Mouse (Mus musculus): ENCODE measurements around the gene Prkag2. TPM values are rescaled to one million over a fixed set of nuclear protein-coding genes. Genes with fewer than 3 reads are reported as not detected.

The Prkag2 gene
- polyA plus RNA-seq, 1 experiment from 2014 or later: 98.9 TPM

DNA sequence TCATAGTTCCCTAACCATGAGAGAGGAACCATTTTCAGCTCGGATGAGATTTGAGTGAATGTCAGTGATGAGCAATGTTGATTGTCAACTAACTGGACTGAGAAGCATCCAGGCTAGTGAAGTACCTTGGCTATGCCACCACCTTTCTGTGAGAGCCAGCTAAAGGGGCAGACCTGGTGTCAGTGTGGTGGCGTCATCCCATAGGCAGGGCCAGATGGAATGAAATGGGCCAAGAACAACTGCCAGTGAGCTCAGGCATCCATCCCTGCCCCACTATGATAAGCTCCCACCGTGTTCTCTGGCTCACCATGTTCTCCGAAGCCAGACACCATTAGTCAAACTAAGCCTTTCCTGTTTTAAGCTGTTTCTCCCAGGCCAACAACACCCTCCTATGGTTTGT is 183.9 kb downstream of the Prkag2 start:
- no peaks in the 10 kb centered on the region for H3K4me1 ChIP-seq (ENCODE audit: control insufficient read depth, insufficient read depth, low read length)
- H3K9me3 ChIP-seq (ENCODE audit: control insufficient read depth, low read length): no peaks in the 10 kb centered on the region
- H3K9ac ChIP-seq (replicated peaks; ENCODE audit: low read depth, low read length): no peak overlapping the region
- no peaks in the 10 kb centered on the region for H3K36me3 ChIP-seq (ENCODE audit: control insufficient read depth, insufficient read depth, low read length)
- WGBS: 90% methylated on average over 4 of the region's 4 CpGs
- ATAC-seq (ENCODE audit: low read depth): no peak
- H3K4me2 ChIP-seq (ENCODE audit: low read depth, low read length): no peak overlapping the region
- H3K27ac ChIP-seq (ENCODE audit: low read depth, low read length): no peak overlapping the region
- H3K4me3 ChIP-seq (ENCODE audit: low read depth, low read length): no peak overlapping the region
- no peaks in the 10 kb centered on the region for H3K27me3 ChIP-seq (ENCODE audit: control insufficient read depth, insufficient read depth, low read length)

DNA sequence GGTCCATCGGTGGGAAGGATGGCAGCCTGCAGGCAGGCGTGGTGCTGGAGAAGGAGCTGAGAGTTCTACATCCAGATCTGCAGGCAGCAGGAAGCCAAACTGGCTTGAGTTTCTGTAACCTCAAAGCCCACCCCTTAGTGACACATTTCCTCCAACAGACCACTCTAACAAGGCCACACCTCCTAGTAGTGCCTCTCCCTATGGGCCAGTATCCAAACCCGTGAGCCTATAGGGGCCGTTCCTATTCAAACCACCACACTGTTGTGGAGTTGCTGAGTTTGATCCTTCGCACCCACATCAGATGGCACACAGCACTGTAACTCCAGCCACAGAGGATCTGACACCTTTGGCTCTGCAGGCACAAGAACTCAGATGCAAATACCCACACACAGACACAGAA is 185.3 kb downstream of the Prkag2 start:
- no peak for ATAC-seq (ENCODE audit: low read depth)
- no peak overlapping the region for H3K27ac ChIP-seq (ENCODE audit: low read depth, low read length)
- H3K4me3 ChIP-seq (ENCODE audit: low read depth, low read length): no peak overlapping the region
- no peak overlapping the region for H3K9ac ChIP-seq (replicated peaks; ENCODE audit: low read depth, low read length)
- WGBS: 78% methylated on average over 5 of the region's 5 CpGs
- H3K4me1 ChIP-seq (ENCODE audit: control insufficient read depth, insufficient read depth, low read length): no peaks in the 10 kb centered on the region
- no peak overlapping the region for H3K4me2 ChIP-seq (ENCODE audit: low read depth, low read length)
- H3K27me3 ChIP-seq (ENCODE audit: control insufficient read depth, insufficient read depth, low read length): no peaks in the 10 kb centered on the region
- H3K9me3 ChIP-seq (ENCODE audit: control insufficient read depth, low read length): no peaks in the 10 kb centered on the region
- no peaks in the 10 kb centered on the region for H3K36me3 ChIP-seq (ENCODE audit: control insufficient read depth, insufficient read depth, low read length)

DNA sequence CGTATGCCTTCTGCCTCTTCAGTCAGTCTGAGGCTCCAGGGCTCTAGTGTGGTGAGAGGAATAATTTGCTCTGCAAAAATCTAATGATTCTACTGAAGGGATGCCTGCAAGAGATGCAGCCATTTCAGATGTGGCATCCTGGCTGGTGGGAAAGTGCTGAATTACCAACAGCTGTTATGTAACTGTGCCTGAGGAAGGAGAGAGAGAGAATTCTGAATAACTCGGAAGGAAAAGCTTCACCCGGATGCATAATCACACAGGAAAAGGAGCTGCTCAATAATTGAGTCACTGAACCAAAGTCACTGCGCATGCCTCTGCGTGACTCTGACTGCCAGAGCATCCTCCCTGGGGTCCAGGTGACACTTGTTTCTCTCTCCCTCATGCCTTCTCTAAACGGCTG is 186.8 kb downstream of the Prkag2 start:
- no peak overlapping the region for H3K27ac ChIP-seq (ENCODE audit: low read depth, low read length)
- 73% methylated on average over 6 of the region's 6 CpGs for WGBS

DNA sequence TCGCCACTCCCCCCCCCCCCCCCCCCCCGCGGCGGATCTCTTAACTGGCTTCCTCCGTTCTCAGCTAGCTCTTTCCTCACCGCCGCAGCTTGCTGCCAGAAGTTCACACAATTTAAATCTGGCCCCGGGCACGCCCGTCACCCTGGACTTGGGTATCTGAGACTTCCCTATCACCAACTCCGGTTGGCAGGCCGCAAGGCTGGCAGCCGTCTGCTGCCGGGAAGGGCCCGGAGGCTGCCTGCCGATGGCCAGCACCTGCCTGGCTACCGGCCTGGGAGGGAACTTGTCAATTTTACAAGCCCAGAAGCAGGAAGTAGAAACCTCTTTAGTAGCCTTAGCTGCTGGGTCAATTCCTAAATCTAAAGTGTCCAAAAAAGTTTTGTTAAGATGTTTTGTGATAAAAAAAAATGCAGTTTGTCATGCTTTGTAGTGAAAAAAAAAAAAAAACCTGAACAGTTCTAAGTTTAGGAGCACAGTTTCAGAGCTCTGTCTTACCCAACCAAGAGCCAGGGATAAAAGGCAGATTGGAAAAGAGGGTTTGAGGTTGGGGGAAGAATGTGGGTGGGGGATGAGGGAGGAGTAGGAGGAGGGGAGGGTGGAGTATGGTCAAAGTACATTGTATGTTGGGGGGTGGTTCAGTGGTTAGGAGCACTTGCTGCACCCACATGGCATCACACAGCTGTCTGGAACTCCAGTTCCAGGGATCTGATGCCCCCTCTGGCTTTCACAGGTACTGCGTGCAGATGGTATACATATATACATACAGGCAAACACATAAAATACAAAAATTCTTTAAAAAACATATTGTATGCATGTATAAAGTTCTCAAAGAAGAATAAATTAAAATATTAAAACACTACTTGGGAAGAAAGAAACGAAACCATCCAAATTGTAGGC is 191.4 kb downstream of the Prkag2 start:
- Histone ChIP-seq H3K9ac (replicated peaks; ENCODE audit: low read depth, low read length) (peak overlapping the region; percentile 87; the same call in 1 of the 2 replicates), H3K4me1 (ENCODE audit: control insufficient read depth, insufficient read depth, low read length) (peaks cover 8% of the 10 kb centered on the region; the same call in 1 of the 2 replicates), H3K4me2 (ENCODE audit: low read depth, low read length) (peak overlapping the region; percentile 50), H3K9me3 (ENCODE audit: control insufficient read depth, low read length) (no peaks in the 10 kb centered on the region), H3K27ac (ENCODE audit: low read depth, low read length) (peak overlapping the region; percentile 94), H3K4me3 (ENCODE audit: low read depth, low read length) (peak overlapping the region; percentile 87), H3K36me3 (ENCODE audit: control insufficient read depth, insufficient read depth, low read length) (no peaks in the 10 kb centered on the region), H3K27me3 (ENCODE audit: control insufficient read depth, insufficient read depth, low read length) (no peaks in the 10 kb centered on the region)
- ATAC-seq (ENCODE audit: low read depth): no peak; the same call in 1 of the 2 replicates
- WGBS: 13% methylated on average over 15 of the region's 19 CpGs

More for the DNA sequence above, 186.8 kb downstream of the Prkag2 start:
- H3K9me3 ChIP-seq (ENCODE audit: control insufficient read depth, low read length): no peaks in the 10 kb centered on the region
- H3K4me3 ChIP-seq (ENCODE audit: low read depth, low read length): no peak overlapping the region
- no peak overlapping the region for H3K9ac ChIP-seq (replicated peaks; ENCODE audit: low read depth, low read length)
- H3K36me3 ChIP-seq (ENCODE audit: control insufficient read depth, insufficient read depth, low read length): no peaks in the 10 kb centered on the region
- no peak for ATAC-seq (ENCODE audit: low read depth)
- H3K4me2 ChIP-seq (ENCODE audit: low read depth, low read length): no peak overlapping the region
- no peaks in the 10 kb centered on the region for H3K4me1 ChIP-seq (ENCODE audit: control insufficient read depth, insufficient read depth, low read length)
- H3K27me3 ChIP-seq (ENCODE audit: control insufficient read depth, insufficient read depth, low read length): no peaks in the 10 kb centered on the region

DNA sequence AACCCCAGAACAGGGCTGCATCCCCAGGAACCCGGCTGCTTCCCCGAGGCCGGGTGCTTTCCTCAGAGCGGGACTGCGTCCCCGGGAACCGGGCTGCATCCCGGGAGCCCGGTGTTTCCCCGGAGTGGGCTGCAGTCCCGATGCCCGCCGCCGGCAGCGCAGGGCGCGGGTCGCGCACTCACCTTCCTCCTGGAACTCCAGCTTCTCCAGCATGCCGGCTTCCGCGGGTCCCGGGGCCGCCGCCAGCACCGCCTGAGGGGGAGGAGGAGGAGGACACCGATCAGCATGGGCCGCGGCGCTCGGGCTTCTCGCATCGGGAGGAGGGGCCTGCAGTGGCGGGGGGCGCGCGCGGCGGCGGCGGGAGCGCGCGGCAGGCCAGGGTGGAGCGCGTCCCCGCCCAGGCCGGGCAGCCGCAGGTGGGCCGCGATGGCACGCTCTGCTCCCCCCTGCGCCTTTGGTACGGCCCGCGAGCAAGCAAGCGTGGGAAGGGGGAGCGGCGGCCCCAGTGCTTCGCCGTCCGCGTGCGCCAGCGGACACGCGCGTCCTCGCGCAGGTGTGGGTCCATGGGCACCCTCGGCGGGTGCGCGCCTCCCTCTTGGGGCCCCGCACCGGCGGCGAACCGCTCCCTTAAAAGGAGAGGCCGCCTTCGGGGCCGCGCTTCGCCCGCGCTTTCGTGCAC is 192.2 kb downstream of the Prkag2 start:
- H3K9ac ChIP-seq (replicated peaks; ENCODE audit: low read depth, low read length): peak overlapping the region; percentile 87
- H3K4me3 ChIP-seq (ENCODE audit: low read depth, low read length): peak overlapping the region; percentile 87
- H3K27me3 ChIP-seq (ENCODE audit: control insufficient read depth, insufficient read depth, low read length): no peaks in the 10 kb centered on the region
- peak overlapping the region; percentile 50 for H3K4me2 ChIP-seq (ENCODE audit: low read depth, low read length)
- peaks cover 8% of the 10 kb centered on the region; the same call in 1 of the 2 replicates for H3K4me1 ChIP-seq (ENCODE audit: control insufficient read depth, insufficient read depth, low read length)
- ATAC-seq (ENCODE audit: low read depth): peak; percentile 97
- peak overlapping the region; percentile 94 for H3K27ac ChIP-seq (ENCODE audit: low read depth, low read length)
- WGBS: under 1% methylated on average over 33 of the region's 87 CpGs
- no peaks in the 10 kb centered on the region for H3K9me3 ChIP-seq (ENCODE audit: control insufficient read depth, low read length)
- H3K36me3 ChIP-seq (ENCODE audit: control insufficient read depth, insufficient read depth, low read length): no peaks in the 10 kb centered on the region

DNA sequence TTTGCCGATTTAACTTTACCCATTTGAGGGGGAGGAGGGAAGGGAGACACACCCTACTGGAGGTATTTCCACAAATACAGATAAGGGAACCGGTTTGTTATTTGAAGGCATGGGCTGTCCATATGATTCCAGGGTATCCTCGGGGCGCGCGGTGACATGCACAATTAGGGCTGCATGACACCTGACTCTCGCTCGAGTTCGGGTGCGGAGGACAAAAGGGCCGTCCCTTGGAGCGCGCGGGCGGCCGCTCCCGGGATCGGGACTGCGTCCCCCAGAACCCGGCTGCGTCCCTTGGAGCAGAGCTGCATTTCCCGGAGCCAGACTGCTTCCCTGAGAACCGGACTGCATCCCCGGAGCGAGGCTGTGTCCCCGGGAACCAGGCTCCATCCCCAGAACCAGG is 192.7 kb downstream of the Prkag2 start:
- Histone ChIP-seq H3K9ac (replicated peaks; ENCODE audit: low read depth, low read length) (peak overlapping the region; percentile 87), H3K27me3 (ENCODE audit: control insufficient read depth, insufficient read depth, low read length) (no peaks in the 10 kb centered on the region), H3K4me2 (ENCODE audit: low read depth, low read length) (peak overlapping the region; percentile 50), H3K36me3 (ENCODE audit: control insufficient read depth, insufficient read depth, low read length) (no peaks in the 10 kb centered on the region), H3K27ac (ENCODE audit: low read depth, low read length) (peak overlapping the region; percentile 94), H3K9me3 (ENCODE audit: control insufficient read depth, low read length) (no peaks in the 10 kb centered on the region), H3K4me3 (ENCODE audit: low read depth, low read length) (peak overlapping the region; percentile 87), H3K4me1 (ENCODE audit: control insufficient read depth, insufficient read depth, low read length) (peaks cover 8% of the 10 kb centered on the region; the same call in 1 of the 2 replicates)
- peak; percentile 48 for ATAC-seq (ENCODE audit: low read depth)
- WGBS: under 1% methylated on average over 26 of the region's 26 CpGs

DNA sequence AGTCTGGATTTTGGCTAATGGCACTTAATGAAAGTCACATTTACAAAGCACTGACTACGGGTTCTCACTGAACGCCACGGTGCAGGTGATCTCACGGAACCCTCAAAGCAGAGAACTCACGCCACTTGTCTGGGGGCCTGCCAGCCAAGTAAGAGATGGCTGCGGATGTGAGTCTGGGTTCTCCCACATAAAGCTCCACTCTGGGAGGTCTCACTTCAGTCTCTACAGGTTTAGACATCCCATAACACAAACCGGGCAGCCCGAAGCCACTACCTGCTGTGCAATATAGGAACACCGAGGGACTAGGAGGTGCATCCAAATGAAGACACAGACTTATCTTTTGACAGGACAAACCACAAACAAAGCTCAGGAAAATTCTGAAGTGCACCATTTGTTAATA is 193.6 kb downstream of the Prkag2 start:
- Histone ChIP-seq H3K36me3 (ENCODE audit: control insufficient read depth, insufficient read depth, low read length) (no peaks in the 10 kb centered on the region), H3K4me1 (ENCODE audit: control insufficient read depth, insufficient read depth, low read length) (peaks cover 8% of the 10 kb centered on the region; the same call in 1 of the 2 replicates), H3K4me3 (ENCODE audit: low read depth, low read length) (peak overlapping the region; percentile 87), H3K9ac (replicated peaks; ENCODE audit: low read depth, low read length) (peak overlapping the region; percentile 87), H3K27ac (ENCODE audit: low read depth, low read length) (no peak overlapping the region), H3K9me3 (ENCODE audit: control insufficient read depth, low read length) (no peaks in the 10 kb centered on the region), H3K4me2 (ENCODE audit: low read depth, low read length) (peak overlapping the region; percentile 50), H3K27me3 (ENCODE audit: control insufficient read depth, insufficient read depth, low read length) (no peaks in the 10 kb centered on the region)
- ATAC-seq (ENCODE audit: low read depth): no peak
- 51% methylated on average over 9 of the region's 9 CpGs for WGBS

DNA sequence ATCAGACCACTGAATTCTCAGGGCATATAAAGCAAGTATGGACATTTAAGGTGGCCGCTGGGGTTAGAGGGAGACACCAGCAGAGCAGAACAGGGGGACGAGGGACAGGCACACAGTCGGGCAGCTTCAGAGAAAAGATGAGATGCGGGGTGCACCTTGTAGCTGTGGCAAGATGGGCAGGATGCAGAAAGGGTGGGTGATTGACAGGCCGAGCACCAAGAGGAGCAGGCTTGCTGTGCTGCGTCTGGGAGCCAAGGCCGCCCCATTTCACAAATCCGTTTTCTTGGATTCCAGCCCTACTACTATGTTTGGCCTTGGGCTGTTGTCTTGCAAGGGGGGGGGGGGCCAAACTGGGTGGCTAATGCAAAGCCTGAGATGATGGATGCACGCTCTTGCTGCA is 195.5 kb downstream of the Prkag2 start:
- no peak overlapping the region for H3K4me3 ChIP-seq (ENCODE audit: low read depth, low read length)
- no peaks in the 10 kb centered on the region for H3K27me3 ChIP-seq (ENCODE audit: control insufficient read depth, insufficient read depth, low read length)
- H3K27ac ChIP-seq (ENCODE audit: low read depth, low read length): no peak overlapping the region
- no peaks in the 10 kb centered on the region for H3K36me3 ChIP-seq (ENCODE audit: control insufficient read depth, insufficient read depth, low read length)
- H3K4me1 ChIP-seq (ENCODE audit: control insufficient read depth, insufficient read depth, low read length): peaks cover 8% of the 10 kb centered on the region; the same call in 1 of the 2 replicates
- H3K9me3 ChIP-seq (ENCODE audit: control insufficient read depth, low read length): no peaks in the 10 kb centered on the region
- no peak for ATAC-seq (ENCODE audit: low read depth)
- WGBS: 92% methylated on average over 9 of the region's 9 CpGs
- H3K9ac ChIP-seq (replicated peaks; ENCODE audit: low read depth, low read length): no peak overlapping the region
- no peak overlapping the region for H3K4me2 ChIP-seq (ENCODE audit: low read depth, low read length)

DNA sequence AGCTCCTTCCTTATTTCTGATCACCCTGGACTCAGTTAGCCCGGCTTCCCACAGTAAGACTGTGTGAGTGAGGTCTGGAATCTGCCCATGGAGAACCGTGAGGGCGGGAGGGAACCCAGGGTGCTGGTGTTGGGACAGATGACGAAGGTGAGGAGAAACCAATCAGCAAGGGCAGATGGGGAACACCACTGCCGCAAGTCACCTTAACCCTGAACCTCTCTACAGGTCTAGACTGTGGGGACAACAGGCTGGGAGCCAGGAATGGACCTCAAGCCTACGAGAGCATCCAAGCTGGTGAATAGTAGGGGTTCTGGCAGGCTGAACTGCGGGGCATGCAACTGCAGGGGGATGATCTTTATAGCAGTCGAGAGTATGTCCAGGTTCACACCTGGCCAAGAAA is 196.0 kb downstream of the Prkag2 start:
- Histone ChIP-seq H3K9me3 (ENCODE audit: control insufficient read depth, low read length) (no peaks in the 10 kb centered on the region), H3K9ac (replicated peaks; ENCODE audit: low read depth, low read length) (no peak overlapping the region), H3K36me3 (ENCODE audit: control insufficient read depth, insufficient read depth, low read length) (no peaks in the 10 kb centered on the region), H3K27ac (ENCODE audit: low read depth, low read length) (no peak overlapping the region), H3K4me1 (ENCODE audit: control insufficient read depth, insufficient read depth, low read length) (peaks cover 8% of the 10 kb centered on the region; the same call in 1 of the 2 replicates), H3K4me2 (ENCODE audit: low read depth, low read length) (no peak overlapping the region), H3K4me3 (ENCODE audit: low read depth, low read length) (no peak overlapping the region), H3K27me3 (ENCODE audit: control insufficient read depth, insufficient read depth, low read length) (no peaks in the 10 kb centered on the region)
- ATAC-seq (ENCODE audit: low read depth): no peak
- WGBS: 89% methylated on average over 8 of the region's 8 CpGs
